Mouse (Mus musculus): ENCODE measurements at regions not wholly inside any gene's neighbourhood (a gene's known extent, or its start where the extent isn't known, plus 50 kb on each side); places are given as distances from the start of the nearest gene placed in this dataset.

GRCm38 (mm10) chr12:32760627-32761026 is 58.7 kb upstream of the Nampt start:
- H3K4me3 ChIP-seq (ENCODE audit: control insufficient read depth, low read depth, low read length) = no peak overlapping the region
- H3K27me3 ChIP-seq (ENCODE audit: control insufficient read depth, insufficient read depth, low read length) = no peaks in the 10 kb centered on the region
- no peaks in the 10 kb centered on the region for H3K4me1 ChIP-seq (ENCODE audit: control insufficient read depth, insufficient read depth, low read length)
- H3K36me3 ChIP-seq (ENCODE audit: control insufficient read depth, insufficient read depth, low read length) = no peaks in the 10 kb centered on the region
- TF ChIP-seq CTCF (IDR thresholded peaks at IDR 0.05; ENCODE audit: control insufficient read depth, insufficient read depth, insufficient replicate concordance, low read depth, low read length) (no peak), POLR2A (IDR thresholded peaks at IDR 0.05; ENCODE audit: control insufficient read depth, low read depth, low read length) (no peak)
- H3K27ac ChIP-seq (ENCODE audit: control insufficient read depth, insufficient read depth, low read depth, low read length) = no peak overlapping the region

DNA sequence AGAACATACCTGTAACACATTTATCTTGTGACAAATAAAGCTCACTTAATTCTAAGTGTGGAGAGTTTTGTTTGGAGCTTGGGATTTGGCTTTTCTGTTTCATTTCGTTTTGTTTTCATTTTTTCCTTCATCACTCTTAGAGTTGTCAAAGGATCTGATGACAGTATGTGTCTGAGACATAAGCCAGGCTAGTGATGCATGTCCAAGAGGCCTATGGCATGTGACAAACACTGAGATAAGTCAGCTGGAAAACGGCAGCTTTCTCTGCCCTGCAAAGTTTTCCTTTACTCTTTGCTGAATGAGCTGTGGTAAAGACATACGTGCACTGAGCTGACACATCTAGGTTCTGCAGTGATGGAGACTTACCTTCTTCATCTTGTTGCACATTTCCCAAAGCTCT is 58.3 kb upstream of the Nampt start:
- no peak overlapping the region for H3K27ac ChIP-seq (ENCODE audit: control insufficient read depth, insufficient read depth, low read depth, low read length)
- no peaks in the 10 kb centered on the region for H3K36me3 ChIP-seq (ENCODE audit: control insufficient read depth, insufficient read depth, low read length)
- TF ChIP-seq CTCF (IDR thresholded peaks at IDR 0.05; ENCODE audit: control insufficient read depth, insufficient read depth, insufficient replicate concordance, low read depth, low read length) (no peak), POLR2A (IDR thresholded peaks at IDR 0.05; ENCODE audit: control insufficient read depth, low read depth, low read length) (no peak)
- no peaks in the 10 kb centered on the region for H3K4me1 ChIP-seq (ENCODE audit: control insufficient read depth, insufficient read depth, low read length)
- no peaks in the 10 kb centered on the region for H3K27me3 ChIP-seq (ENCODE audit: control insufficient read depth, insufficient read depth, low read length)
- no peak overlapping the region for H3K4me3 ChIP-seq (ENCODE audit: control insufficient read depth, low read depth, low read length)

GRCm38 (mm10) chr12:32764271-32764670 is 55.1 kb upstream of the Nampt start:
- Histone ChIP-seq H3K27ac (ENCODE audit: control insufficient read depth, insufficient read depth, low read depth, low read length) (no peak overlapping the region), H3K4me3 (ENCODE audit: control insufficient read depth, low read depth, low read length) (no peak overlapping the region)

DNA sequence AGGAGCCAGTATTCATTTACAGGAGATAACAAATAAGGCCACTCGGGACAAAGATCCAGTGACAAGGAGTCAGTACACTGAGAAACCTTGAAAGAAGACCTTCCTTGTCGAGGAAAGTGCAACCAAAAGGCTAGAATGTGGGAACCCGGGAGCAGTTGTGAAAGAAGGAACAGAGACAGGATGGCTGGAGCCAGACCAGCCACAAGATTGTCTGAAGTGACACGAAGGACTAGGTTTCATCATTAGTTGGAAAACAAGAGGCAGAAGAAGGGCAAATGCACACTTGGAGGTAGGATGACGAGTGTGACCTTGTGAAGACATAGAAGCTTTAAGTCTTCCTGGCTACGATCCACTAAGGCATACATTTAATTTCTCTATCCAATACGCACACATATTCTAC is 54.6 kb upstream of the Nampt start:
- Histone ChIP-seq H3K27me3 (ENCODE audit: control insufficient read depth, insufficient read depth, low read length) (no peaks in the 10 kb centered on the region), H3K4me3 (ENCODE audit: control insufficient read depth, low read depth, low read length) (no peak overlapping the region), H3K36me3 (ENCODE audit: control insufficient read depth, insufficient read depth, low read length) (no peaks in the 10 kb centered on the region), H3K4me1 (ENCODE audit: control insufficient read depth, insufficient read depth, low read length) (no peaks in the 10 kb centered on the region), H3K27ac (ENCODE audit: control insufficient read depth, insufficient read depth, low read depth, low read length) (no peak overlapping the region)
- TF ChIP-seq CTCF (IDR thresholded peaks at IDR 0.05; ENCODE audit: control insufficient read depth, insufficient read depth, insufficient replicate concordance, low read depth, low read length) = no peak
- TF ChIP-seq POLR2A (IDR thresholded peaks at IDR 0.05; ENCODE audit: control insufficient read depth, low read depth, low read length) = no peak

More at GRCm38 (mm10) chr12:32764271-32764670, 55.1 kb upstream of the Nampt start:
- TF ChIP-seq POLR2A (IDR thresholded peaks at IDR 0.05; ENCODE audit: control insufficient read depth, low read depth, low read length) = no peak
- TF ChIP-seq CTCF (IDR thresholded peaks at IDR 0.05; ENCODE audit: control insufficient read depth, insufficient read depth, insufficient replicate concordance, low read depth, low read length) = no peak
- Histone ChIP-seq H3K27me3 (ENCODE audit: control insufficient read depth, insufficient read depth, low read length) (no peaks in the 10 kb centered on the region), H3K4me1 (ENCODE audit: control insufficient read depth, insufficient read depth, low read length) (no peaks in the 10 kb centered on the region), H3K36me3 (ENCODE audit: control insufficient read depth, insufficient read depth, low read length) (no peaks in the 10 kb centered on the region)

- Histone ChIP-seq H3K36me3 (ENCODE audit: control insufficient read depth, insufficient read depth, low read length) (no peaks in the 10 kb centered on the region), H3K27ac (ENCODE audit: control insufficient read depth, insufficient read depth, low read depth, low read length) (no peak overlapping the region), H3K4me3 (ENCODE audit: control insufficient read depth, low read depth, low read length) (no peak overlapping the region), H3K27me3 (ENCODE audit: control insufficient read depth, insufficient read depth, low read length) (no peaks in the 10 kb centered on the region), H3K4me1 (ENCODE audit: control insufficient read depth, insufficient read depth, low read length) (no peaks in the 10 kb centered on the region)
- no peak for TF ChIP-seq POLR2A (IDR thresholded peaks at IDR 0.05; ENCODE audit: control insufficient read depth, low read depth, low read length)
- no peak for TF ChIP-seq CTCF (IDR thresholded peaks at IDR 0.05; ENCODE audit: control insufficient read depth, insufficient read depth, insufficient replicate concordance, low read depth, low read length)
Measured at GRCm38 (mm10) chr12:32765861-32766260, 53.5 kb upstream of the Nampt start.

DNA sequence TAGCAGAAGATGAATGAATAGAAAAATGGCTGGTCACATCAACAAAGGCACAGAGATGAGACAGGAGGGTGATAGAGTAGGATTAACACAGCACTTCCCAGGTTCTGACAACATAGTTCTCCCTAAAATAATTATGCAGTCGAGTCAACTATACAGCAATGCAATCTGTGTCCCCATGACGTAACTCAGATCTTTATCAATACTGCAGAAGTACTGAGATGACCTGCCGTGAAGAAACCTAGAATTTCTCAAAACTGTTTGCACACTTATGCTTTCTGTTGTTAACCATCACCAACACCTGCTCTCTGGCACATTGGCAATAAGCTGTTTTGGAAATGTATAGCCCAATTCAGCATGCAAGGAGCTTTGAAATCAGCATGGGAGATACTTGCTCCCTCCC is 52.8 kb upstream of the Nampt start:
- H3K27ac ChIP-seq (ENCODE audit: control insufficient read depth, insufficient read depth, low read depth, low read length) = no peak overlapping the region
- no peaks in the 10 kb centered on the region for H3K36me3 ChIP-seq (ENCODE audit: control insufficient read depth, insufficient read depth, low read length)
- no peak overlapping the region for H3K4me3 ChIP-seq (ENCODE audit: control insufficient read depth, low read depth, low read length)
- H3K4me1 ChIP-seq (ENCODE audit: control insufficient read depth, insufficient read depth, low read length) = no peaks in the 10 kb centered on the region
- H3K27me3 ChIP-seq (ENCODE audit: control insufficient read depth, insufficient read depth, low read length) = no peaks in the 10 kb centered on the region
- TF ChIP-seq POLR2A (IDR thresholded peaks at IDR 0.05; ENCODE audit: control insufficient read depth, low read depth, low read length) (no peak), CTCF (IDR thresholded peaks at IDR 0.05; ENCODE audit: control insufficient read depth, insufficient read depth, insufficient replicate concordance, low read depth, low read length) (no peak)

DNA sequence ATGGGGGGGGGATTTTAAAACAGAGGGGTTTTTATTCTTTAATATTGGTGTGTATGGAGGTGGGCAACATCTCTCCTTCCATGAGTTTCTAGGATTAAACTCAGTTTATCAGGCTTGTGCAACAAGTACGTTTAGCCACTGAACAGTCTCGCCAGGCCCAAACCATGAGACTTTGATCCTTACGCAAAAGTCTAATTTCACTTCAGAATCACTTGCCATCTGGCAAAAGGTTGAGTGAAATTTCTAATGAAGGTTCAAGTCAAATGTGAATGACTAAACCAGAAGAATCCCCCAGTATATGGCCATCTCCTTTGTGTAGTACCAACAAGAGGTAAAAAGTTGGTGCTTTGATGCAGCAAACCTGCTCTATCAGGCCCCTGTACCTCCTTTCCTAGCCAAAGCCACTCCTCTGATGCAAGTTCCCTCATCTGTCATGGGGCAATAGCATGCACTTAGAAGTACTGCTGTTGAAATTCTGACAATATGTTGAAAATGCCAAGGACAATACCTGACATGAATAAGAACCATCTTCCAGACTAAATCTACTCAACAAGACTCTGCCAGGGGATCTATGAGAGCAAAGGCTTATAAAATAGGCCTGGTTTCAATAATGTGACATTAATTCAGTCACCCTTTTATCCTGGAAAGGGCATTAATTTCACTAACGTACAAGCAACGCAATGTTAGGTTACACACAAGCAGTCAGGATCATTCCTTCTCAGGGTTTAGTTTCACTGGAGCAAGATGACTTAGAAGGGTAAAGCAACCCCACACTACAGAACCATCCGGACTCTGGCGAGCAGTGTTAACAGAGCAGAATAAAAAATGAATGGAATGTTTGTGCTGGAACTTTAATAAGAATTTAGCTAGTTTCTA is 51.9 kb upstream of the Nampt start:
- no peak overlapping the region for H3K27ac ChIP-seq (ENCODE audit: control insufficient read depth, insufficient read depth, low read depth, low read length)
- TF ChIP-seq CTCF (IDR thresholded peaks at IDR 0.05; ENCODE audit: control insufficient read depth, insufficient read depth, insufficient replicate concordance, low read depth, low read length) = no peak
- TF ChIP-seq POLR2A (IDR thresholded peaks at IDR 0.05; ENCODE audit: control insufficient read depth, low read depth, low read length) = no peak
- H3K36me3 ChIP-seq (ENCODE audit: control insufficient read depth, insufficient read depth, low read length) = no peaks in the 10 kb centered on the region
- no peak overlapping the region for H3K4me3 ChIP-seq (ENCODE audit: control insufficient read depth, low read depth, low read length)
- H3K27me3 ChIP-seq (ENCODE audit: control insufficient read depth, insufficient read depth, low read length) = no peaks in the 10 kb centered on the region
- H3K4me1 ChIP-seq (ENCODE audit: control insufficient read depth, insufficient read depth, low read length) = no peaks in the 10 kb centered on the region
